Mouse (Mus musculus) adrenal gland, postnatal 4 days (tissue): ENCODE results near the gene Cirbp. TPM values are rescaled to one million over a fixed set of nuclear protein-coding genes. Genes with fewer than 3 reads are reported as not detected.
"Not testable (repeated sequence)": the region's sequence is repeated elsewhere in the genome, so short reads cannot be mapped to it uniquely, and the experiment has no call there.

Source experiments
- DNase-seq, 2 experiments: peaks; one replicate each; pipeline ENCODE4 v3.0.0; 2021 to 2022; ENCODE audit warnings: low spot score in 2 of 2, mixed read lengths in 2 of 2
- total RNA-seq, 2 experiments: library from RNA; stranded (reverse); gene quantifications; 2 replicates each; pipeline ENCODE4 v1.2.3; 2021

The Cirbp gene
- total RNA-seq, 2 experiments from 2014 or later, result 296 to 322 TPM

GRCm38 (mm10) chr10:80207201-80207600 lies 41.4 kb downstream of the Cirbp start:
- DNase-seq, result no peak

- no peak for DNase-seq
Observed at GRCm38 (mm10) chr10:80207676-80208075, 41.9 kb downstream of the Cirbp start.

- DNase-seq, result no peak
Observed at GRCm38 (mm10) chr10:80208248-80208647, 42.5 kb downstream of the Cirbp start.

GRCm38 (mm10) chr10:80208841-80209371 lies 43.1 kb downstream of the Cirbp start:
- no peak for DNase-seq

GRCm38 (mm10) chr10:80211547-80212103 lies 45.8 kb downstream of the Cirbp start:
- DNase-seq, result not testable (repeated sequence)

GRCm38 (mm10) chr10:80215048-80215772 lies 49.4 kb downstream of the Cirbp start:
- no peak for DNase-seq

- DNase-seq, result no peak
Observed at GRCm38 (mm10) chr10:80220676-80221075, 54.9 kb downstream of the Cirbp start.

Other genes starting within 250 kb of the Cirbp start
- 1 to 10 TPM in 1 of 2 experiments, under 1 TPM in 1; 0.87 to 1.6 TPM for gene Kiss1r, start 249.0 kb upstream of the Cirbp start, total RNA-seq
- 100 to 1,000 TPM; 119 to 133 TPM for gene R3hdm4, start 244.8 kb upstream of the Cirbp start, total RNA-seq
- gene Arid3a, start 238.9 kb upstream of the Cirbp start, total RNA-seq, result 10 to 100 TPM; 12.6 to 15.9 TPM
- 10 to 100 TPM; 42.6 to 45.3 TPM for gene Wdr18, start 205.8 kb upstream of the Cirbp start, total RNA-seq
- gene Grin3b, start 195.3 kb upstream of the Cirbp start, total RNA-seq, result under 1 TPM; 0.25 to 0.39 TPM
- 100 to 1,000 TPM; 146 to 147 TPM for gene Tmem259, start 181.7 kb upstream of the Cirbp start, total RNA-seq
- gene Cnn2, start 177.4 kb upstream of the Cirbp start, total RNA-seq, result 10 to 100 TPM; 40.9 to 48.7 TPM
- gene Abca7, start 169.5 kb upstream of the Cirbp start, total RNA-seq, result 10 to 100 TPM; 21.9 to 23.0 TPM
- 1 to 10 TPM; 7.1 to 8.5 TPM for gene Arhgap45, start 149.3 kb upstream of the Cirbp start, total RNA-seq
- gene Polr2e, start 126.2 kb upstream of the Cirbp start, total RNA-seq, result 100 to 1,000 TPM; 103 to 112 TPM
- 100 to 1,000 TPM; 576 to 622 TPM for gene Gpx4, start 118.8 kb upstream of the Cirbp start, total RNA-seq
- gene Sbno2, start 60.4 kb upstream of the Cirbp start, total RNA-seq, result 10 to 100 TPM; 51.7 to 53.2 TPM
- gene Stk11, start 50.2 kb upstream of the Cirbp start, total RNA-seq, result 100 to 1,000 TPM; 130 to 139 TPM
- gene Atp5d, start 27.4 kb upstream of the Cirbp start, total RNA-seq, result 100 to 1,000 TPM; 401 to 425 TPM
- gene Cbarp, start 25.1 kb upstream of the Cirbp start, total RNA-seq, result 10 to 100 TPM; 49.1 to 72.7 TPM
- gene Midn, start 17.7 kb upstream of the Cirbp start, total RNA-seq, result 100 to 1,000 TPM; 113 to 124 TPM
- gene 1600002K03Rik, start 7.0 kb downstream of the Cirbp start, total RNA-seq, result 1 to 10 TPM; 7.5 to 8.8 TPM
- gene Efna2, start 13.5 kb downstream of the Cirbp start, total RNA-seq, result 1 to 10 TPM; 6.5 to 7.5 TPM
- gene Mum1, start 60.4 kb downstream of the Cirbp start, total RNA-seq, result 10 to 100 TPM; 48.9 to 50.4 TPM
- gene Ndufs7, start 83.1 kb downstream of the Cirbp start, total RNA-seq, result 100 to 1,000 TPM; 208 to 225 TPM
- 100 to 1,000 TPM; 181 to 214 TPM for gene Gamt, start 95.0 kb downstream of the Cirbp start, total RNA-seq
- gene Dazap1, start 95.5 kb downstream of the Cirbp start, total RNA-seq, result 100 to 1,000 TPM; 180 to 181 TPM
- 1,000 to 10,000 TPM; 1,413 to 1,504 TPM for gene Rps15, start 126.5 kb downstream of the Cirbp start, total RNA-seq
- 10 to 100 TPM in 1 of 2 experiments, 1 to 10 TPM in 1; 9.9 to 10.4 TPM for gene Apc2, start 130.0 kb downstream of the Cirbp start, total RNA-seq
- gene 2310011J03Rik, start 154.6 kb downstream of the Cirbp start, total RNA-seq, result 10 to 100 TPM; 30.8 to 31.2 TPM
- 1 to 10 TPM; 7.7 to 7.8 TPM for gene Pcsk4, start 163.5 kb downstream of the Cirbp start, total RNA-seq
- 10 to 100 TPM; 13.1 to 26.7 TPM for gene Reep6, start 164.0 kb downstream of the Cirbp start, total RNA-seq
- gene Adamtsl5, start 182.4 kb downstream of the Cirbp start, total RNA-seq, result 10 to 100 TPM; 12.8 to 13.2 TPM
- gene Plk5, start 190.5 kb downstream of the Cirbp start, total RNA-seq, result under 1 TPM in 1 of 2 experiments, not detected in 1; 0.36 TPM
- 10 to 100 TPM; 25.4 to 26.7 TPM for gene Mex3d, start 221.7 kb downstream of the Cirbp start, total RNA-seq
- 100 to 1,000 TPM; 142 to 147 TPM for gene Mbd3, start 233.6 kb downstream of the Cirbp start, total RNA-seq
- 100 to 1,000 TPM; 535 to 613 TPM for gene Uqcr11, start 240.8 kb downstream of the Cirbp start, total RNA-seq